Mouse (Mus musculus) erythroblast, embryonic 14.5 days (primary cell): ENCODE results near the gene Cdc42ep4. TPM values are rescaled to one million over a fixed set of nuclear protein-coding genes. Genes with fewer than 3 reads are reported as not detected.

ENCODE experiments used
- H3K27me3 ChIP-seq: 2 replicates; pipeline ENCODE4 v1.6.1; 2012; ENCODE audit warnings: inconsistent platforms; ENCODE audit not compliant: control insufficient read depth
- H3K36me3 ChIP-seq: 2 replicates; pipeline ENCODE4 v1.6.1; 2012; ENCODE audit warnings: mild to moderate bottlenecking, inconsistent platforms; ENCODE audit not compliant: control insufficient read depth
- H3K4me1 ChIP-seq: 2 replicates; pipeline ENCODE4 v1.6.1; 2012; ENCODE audit warnings: inconsistent platforms; ENCODE audit not compliant: control insufficient read depth
- H3K4me3 ChIP-seq: replicated peaks from 2 replicates; pipeline ENCODE3; 2012; ENCODE audit warnings: moderate library complexity, mild to moderate bottlenecking, inconsistent platforms
- H3K9me3 ChIP-seq: 2 replicates; pipeline ENCODE4 v1.6.1; 2012; ENCODE audit warnings: low read length, inconsistent platforms, mixed read lengths; ENCODE audit not compliant: control insufficient read depth
- GATA1 ChIP-seq: IDR thresholded peaks from 2 replicates; pipeline ENCODE4 v1.6.1; 2012; ENCODE audit warnings: low read length, inconsistent platforms, mixed read lengths
- TAL1 ChIP-seq: IDR thresholded peaks from 3 replicates; pipeline ENCODE4 v1.6.1; 2012; ENCODE audit warnings: low read length, inconsistent platforms, mixed read lengths
- polyA plus RNA-seq: library from polyadenylated mRNA; stranded (reverse); fragments of >175 nt; gene quantifications from 2 replicates; pipeline ENCODE4 v1.2.3, GENCODE M21; 2012

Gene Cdc42ep4
- polyA plus RNA-seq: 7.3 and 8.3 TPM in 2 replicates

DNA sequence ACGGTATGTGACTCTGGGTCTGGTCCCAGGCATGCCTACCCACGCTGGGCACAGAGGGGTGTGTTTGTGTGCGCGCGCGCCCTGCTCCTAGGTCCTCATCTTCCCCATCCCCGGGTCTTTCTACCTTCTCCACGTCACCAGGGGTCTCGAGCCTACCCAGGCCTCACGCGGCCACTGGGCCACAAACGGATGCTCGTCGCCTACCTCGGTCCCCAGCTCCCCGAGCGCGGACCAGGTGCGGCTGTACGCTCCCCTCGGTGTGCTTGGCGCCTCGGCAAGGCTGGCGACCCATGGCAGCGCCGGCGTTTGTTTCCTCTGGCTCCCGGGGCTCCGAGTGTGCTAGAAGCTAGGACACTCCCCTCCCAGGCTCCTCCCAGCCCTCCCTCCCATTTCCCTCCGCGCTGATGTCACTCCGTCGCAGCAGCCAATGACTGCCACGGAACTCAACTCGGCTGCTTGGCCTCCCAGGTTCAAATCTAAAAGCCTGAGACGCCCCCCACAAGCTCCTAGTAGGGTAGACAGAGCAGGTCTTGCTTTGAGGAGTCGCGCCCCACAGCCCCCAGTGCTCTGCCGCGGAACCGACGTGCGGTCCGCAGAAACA lies at the start of gene Cdc42ep4:
Cdc42ep4 (minus strand) TSS at position 398 of the 601 bp plus-strand sequence.
- Histone ChIP-seq H3K36me3 (peaks cover 23% of the 10 kb centered on the region), H3K9me3 (no peaks in the 10 kb centered on the region), H3K4me3 (peak within 1 kb of the TSS; percentile 90), H3K27me3 (no peaks in the 10 kb centered on the region), H3K4me1 (peaks cover 60% of the 10 kb centered on the region)
- TF ChIP-seq TAL1: no peak
- no peak for TF ChIP-seq GATA1

DNA sequence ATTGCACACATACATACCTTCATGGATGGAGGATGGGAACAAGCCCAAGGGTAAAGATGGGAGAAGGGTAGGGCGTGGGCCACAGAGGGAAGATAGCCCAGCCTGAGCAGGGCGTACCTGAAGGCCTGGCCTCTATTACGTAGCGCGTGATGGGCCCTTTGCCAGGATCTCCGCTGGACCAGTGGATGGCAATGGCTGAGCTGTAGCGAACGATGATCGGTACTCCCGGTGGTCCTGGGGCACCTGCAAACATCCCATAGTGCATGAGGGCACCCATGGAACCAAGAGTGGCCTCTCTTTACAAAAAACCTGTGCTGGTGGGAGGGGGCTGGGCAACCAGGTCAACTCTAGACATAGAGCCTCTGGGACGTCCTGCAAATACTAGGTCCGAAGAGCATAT lies 48.3 kb upstream of the Cdc42ep4 start:
- no peak overlapping the region for H3K4me3 ChIP-seq
- H3K27me3 ChIP-seq: peaks cover 39% of the 10 kb centered on the region
- peaks cover 72% of the 10 kb centered on the region for H3K4me1 ChIP-seq
- no peak for TF ChIP-seq TAL1
- no peak for TF ChIP-seq GATA1
- no peaks in the 10 kb centered on the region for H3K9me3 ChIP-seq
- H3K36me3 ChIP-seq: no peaks in the 10 kb centered on the region

DNA sequence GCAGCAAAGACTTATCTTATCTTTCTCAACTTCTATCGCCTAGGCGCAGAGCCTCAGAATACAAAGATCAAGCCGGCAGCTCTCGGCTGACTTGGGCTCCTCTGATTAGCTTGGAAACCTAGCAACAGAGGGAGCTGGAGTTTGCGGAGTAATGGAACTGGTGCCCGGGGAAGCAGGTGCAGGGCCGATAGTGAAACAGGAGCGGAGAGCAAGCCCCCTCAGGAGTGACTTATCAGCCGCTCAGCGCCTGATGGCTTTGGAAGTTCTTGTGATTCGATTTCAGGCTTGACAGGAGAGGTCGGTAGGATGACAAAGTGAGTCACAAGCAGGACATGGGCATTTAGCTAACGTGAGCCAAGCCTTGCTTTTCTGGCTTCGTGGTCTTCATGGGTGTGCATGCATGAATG lies 47.4 kb upstream of the Cdc42ep4 start:
- H3K4me3 ChIP-seq: peak overlapping the region; percentile 5
- H3K9me3 ChIP-seq: no peaks in the 10 kb centered on the region
- TF ChIP-seq GATA1 (peak; percentile 64), TAL1 (peak; percentile 73)
- no peaks in the 10 kb centered on the region for H3K36me3 ChIP-seq
- H3K27me3 ChIP-seq: peaks cover 30% of the 10 kb centered on the region
- peaks cover 72% of the 10 kb centered on the region for H3K4me1 ChIP-seq

DNA sequence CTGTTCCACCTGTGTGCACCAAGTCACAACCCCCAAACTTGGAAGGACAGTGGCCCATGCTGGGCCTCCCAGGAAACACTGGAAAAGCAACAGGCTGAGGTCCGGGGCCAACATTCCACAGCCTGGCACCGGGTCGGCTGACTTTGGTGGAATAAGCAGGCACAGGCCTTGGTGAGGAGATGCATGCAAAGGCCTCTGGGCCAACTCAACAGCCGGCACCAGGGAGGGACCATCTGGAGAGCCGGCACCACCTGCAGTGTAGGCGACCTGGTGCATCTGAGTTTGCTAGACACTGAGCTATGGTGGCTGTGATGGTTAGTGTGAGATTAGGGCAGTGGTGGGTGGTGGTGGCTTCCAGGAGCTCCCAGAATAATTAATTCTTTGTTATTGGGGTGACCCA lies 46.3 kb upstream of the Cdc42ep4 start:
- Histone ChIP-seq H3K27me3 (peaks cover 26% of the 10 kb centered on the region), H3K4me3 (no peak overlapping the region), H3K36me3 (no peaks in the 10 kb centered on the region), H3K9me3 (no peaks in the 10 kb centered on the region), H3K4me1 (peaks cover 65% of the 10 kb centered on the region)
- TF ChIP-seq GATA1 (no peak), TAL1 (no peak)

DNA sequence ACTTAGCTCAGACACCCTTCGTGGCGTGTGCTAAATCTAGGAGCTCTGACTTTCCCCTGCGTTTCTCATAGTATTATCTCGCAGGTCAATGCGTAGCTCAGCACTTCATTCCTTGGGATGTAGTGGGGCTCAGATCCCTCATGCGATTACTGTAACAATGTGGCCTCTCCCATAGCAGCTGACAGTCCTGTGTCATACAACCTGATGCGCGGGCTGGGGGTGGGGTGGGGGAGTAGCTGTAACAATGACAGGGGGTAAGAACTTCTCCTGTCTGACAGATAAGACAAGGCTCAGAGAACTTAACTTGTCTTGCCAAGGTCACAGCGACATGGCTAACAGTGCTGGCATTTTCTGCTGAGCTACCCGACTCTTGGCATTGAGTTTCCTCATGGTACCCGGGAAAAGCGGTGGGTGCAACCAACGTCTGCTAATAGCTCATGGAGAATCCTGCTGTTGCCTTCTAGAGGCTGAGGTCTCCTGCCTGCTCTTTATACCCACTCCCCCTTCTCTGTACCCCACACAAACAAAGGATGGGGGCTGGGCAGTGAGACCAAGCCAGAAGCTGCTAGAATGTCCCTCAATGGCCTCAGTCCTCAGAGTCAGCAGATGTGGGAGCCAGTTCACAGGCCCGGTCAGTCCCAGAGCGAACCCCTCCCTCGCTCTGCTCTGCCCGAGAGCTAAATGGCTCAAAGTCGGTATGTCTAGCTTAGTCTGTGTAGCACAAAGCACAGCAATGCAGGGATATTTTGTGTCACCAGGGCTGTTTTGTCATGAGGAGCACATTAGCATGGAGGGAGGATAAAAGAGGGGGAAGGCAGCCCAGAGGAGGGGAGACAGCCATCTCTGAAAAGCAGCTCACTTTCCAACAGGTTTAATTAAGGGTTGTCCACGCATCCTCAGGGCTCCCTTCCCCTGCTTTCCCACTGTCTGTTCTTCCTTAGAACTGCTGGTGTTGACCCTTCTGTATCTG lies 45.6 kb upstream of the Cdc42ep4 start:
- TF ChIP-seq TAL1 (no peak), GATA1 (no peak)
- Histone ChIP-seq H3K4me1 (peaks cover 57% of the 10 kb centered on the region), H3K4me3 (no peak overlapping the region), H3K36me3 (no peaks in the 10 kb centered on the region), H3K27me3 (peaks cover 20% of the 10 kb centered on the region), H3K9me3 (no peaks in the 10 kb centered on the region)

DNA sequence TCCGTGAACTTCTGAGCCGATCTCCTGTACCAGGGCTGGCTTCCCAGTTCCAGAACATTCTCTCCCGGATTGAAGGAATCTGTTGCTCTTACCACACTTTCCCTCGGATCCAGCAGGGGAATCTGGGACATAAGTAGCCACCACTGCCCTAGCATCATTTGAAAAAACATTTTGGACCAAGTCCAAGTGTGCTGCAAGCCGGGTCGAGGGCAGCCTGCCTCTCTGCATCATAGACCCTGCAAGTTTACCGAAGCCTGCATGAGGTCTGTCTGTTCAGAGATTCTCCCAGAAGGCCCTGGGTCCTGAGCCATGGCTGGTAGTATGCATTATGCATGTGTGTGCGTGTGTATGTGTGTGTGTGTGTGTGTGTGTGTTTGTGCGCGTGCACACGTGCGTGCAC lies 44.2 kb upstream of the Cdc42ep4 start:
- no peak overlapping the region for H3K4me3 ChIP-seq
- peaks cover 11% of the 10 kb centered on the region for H3K27me3 ChIP-seq
- peaks cover 43% of the 10 kb centered on the region for H3K4me1 ChIP-seq
- H3K36me3 ChIP-seq: no peaks in the 10 kb centered on the region
- TF ChIP-seq GATA1 (no peak), TAL1 (no peak)
- no peaks in the 10 kb centered on the region for H3K9me3 ChIP-seq

DNA sequence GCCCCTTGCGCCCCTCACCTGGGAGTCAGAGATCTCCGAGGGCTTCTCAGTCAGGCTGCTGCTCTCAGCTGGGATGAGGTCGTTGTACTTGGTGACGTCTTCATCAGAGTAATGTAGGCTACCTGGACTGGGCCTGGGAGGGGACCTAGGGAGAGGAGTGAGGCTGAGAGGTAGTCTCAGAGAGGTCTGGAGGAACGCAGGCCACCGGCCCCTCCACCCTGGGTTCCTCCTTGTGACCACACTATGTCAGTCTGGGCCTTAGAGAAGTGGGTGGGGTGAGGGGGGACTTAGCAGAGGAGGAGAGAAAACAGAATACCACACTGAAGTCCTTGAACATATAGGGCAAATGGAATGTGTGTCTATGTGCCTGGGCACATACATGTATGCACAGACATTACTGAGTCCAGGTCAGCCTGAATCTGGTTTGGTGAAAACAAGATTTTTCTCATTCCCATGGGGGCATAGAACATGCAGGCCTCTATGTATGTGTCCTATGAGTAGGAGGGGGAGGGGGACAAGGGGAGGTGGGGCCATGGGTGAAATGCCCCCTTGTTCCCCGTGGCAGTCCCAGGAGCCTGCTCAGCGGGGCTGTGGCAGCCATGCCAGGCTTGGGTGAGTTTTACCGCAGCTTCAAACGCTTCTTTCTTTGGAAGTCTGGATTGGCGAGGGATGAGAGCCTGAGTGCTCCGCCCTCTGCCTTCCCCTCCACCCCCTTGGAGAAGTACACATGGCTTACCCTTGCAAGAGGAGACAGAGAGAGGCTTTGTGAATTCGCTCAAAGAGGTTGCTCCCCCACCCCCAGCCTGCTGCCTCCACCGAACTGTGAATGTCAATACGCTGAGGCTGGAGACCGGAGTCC lies 39.9 kb upstream of the Cdc42ep4 start:
- no peak overlapping the region for H3K4me3 ChIP-seq
- peaks cover 29% of the 10 kb centered on the region for H3K4me1 ChIP-seq
- no peaks in the 10 kb centered on the region for H3K36me3 ChIP-seq
- no peak for TF ChIP-seq GATA1
- no peak for TF ChIP-seq TAL1
- H3K27me3 ChIP-seq: peaks cover 9% of the 10 kb centered on the region
- H3K9me3 ChIP-seq: no peaks in the 10 kb centered on the region

DNA sequence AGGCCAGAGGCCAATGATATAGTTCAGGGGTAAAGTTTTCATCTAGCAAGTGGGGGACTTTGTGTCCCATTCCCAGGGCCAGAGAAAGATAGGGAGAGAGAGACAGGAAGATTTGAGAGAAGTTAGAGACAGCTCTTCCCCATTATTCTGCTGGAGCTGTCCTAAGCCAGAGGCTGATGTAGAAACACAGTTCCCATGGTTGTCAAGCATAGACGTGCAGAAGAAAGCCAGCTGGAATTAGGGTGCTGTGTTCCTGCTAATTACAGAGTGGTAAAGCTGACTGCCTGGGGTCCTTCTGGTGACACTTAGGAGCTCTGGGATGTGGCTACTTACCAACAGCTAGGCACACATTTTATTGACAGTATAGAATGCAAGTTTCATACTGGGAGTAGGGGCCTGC lies 37.4 kb upstream of the Cdc42ep4 start:
- Histone ChIP-seq H3K9me3 (no peaks in the 10 kb centered on the region), H3K4me1 (peaks cover 52% of the 10 kb centered on the region), H3K36me3 (no peaks in the 10 kb centered on the region), H3K27me3 (peaks cover 14% of the 10 kb centered on the region), H3K4me3 (no peak overlapping the region)
- no peak for TF ChIP-seq TAL1
- no peak for TF ChIP-seq GATA1
